Mouse (Mus musculus): ENCODE results near the gene Sh3rf3. TPM values are rescaled to one million over a fixed set of nuclear protein-coding genes. Genes with fewer than 3 reads are reported as not detected.

Gene Sh3rf3
- polyA plus RNA-seq, 1 experiment, result 9.6 TPM

- TF ChIP-seq POLR2A (IDR thresholded peaks at IDR 0.05; ENCODE audit: low read depth, low read length) (no peak), CTCF (IDR thresholded peaks at IDR 0.05; ENCODE audit: borderline replicate concordance, insufficient read depth, low read length) (no peak)
- H3K27ac ChIP-seq (ENCODE audit: insufficient read depth, low read length), result no peak overlapping the region
- H3K4me3 ChIP-seq (ENCODE audit: insufficient read depth, low read length), result peak overlapping the region; percentile 53
- peaks cover 9% of the 10 kb centered on the region; the same call in 1 of the 2 replicates for H3K4me1 ChIP-seq (ENCODE audit: control insufficient read depth, insufficient read depth, low read length)
Observed at GRCm38 (mm10) chr10:58813801-58814191, 637 bp downstream of the Sh3rf3 start.

DNA sequence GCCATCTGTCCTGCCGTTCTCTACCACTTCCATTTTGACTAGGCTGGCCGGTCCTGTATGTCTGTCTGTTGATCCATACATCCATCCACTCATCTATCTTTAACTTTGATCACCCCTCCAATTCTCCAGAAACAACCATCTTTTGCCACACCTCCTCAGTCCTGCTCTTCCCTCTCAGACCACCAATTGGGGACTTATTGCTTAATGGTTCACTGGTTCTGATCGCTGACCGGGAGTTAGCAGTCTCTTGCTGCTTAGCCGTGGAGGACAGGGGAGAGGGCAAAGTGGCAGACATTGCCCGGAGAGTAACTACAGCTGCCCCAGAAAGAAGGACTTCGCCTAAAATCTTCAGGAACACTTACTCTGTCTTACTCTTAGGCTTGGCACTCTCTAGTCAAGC is 1.3 kb downstream of the Sh3rf3 start:
- Histone ChIP-seq H3K27ac (ENCODE audit: insufficient read depth, low read length) (no peak overlapping the region), H3K4me1 (ENCODE audit: control insufficient read depth, insufficient read depth, low read length) (peaks cover 9% of the 10 kb centered on the region; the same call in 1 of the 2 replicates), H3K4me3 (ENCODE audit: insufficient read depth, low read length) (peak overlapping the region; percentile 53)
- TF ChIP-seq CTCF (IDR thresholded peaks at IDR 0.05; ENCODE audit: borderline replicate concordance, insufficient read depth, low read length) (no peak), POLR2A (IDR thresholded peaks at IDR 0.05; ENCODE audit: low read depth, low read length) (no peak)

GRCm38 (mm10) chr10:58824016-58824568 is 10.9 kb downstream of the Sh3rf3 start:
- Histone ChIP-seq H3K4me1 (ENCODE audit: control insufficient read depth, insufficient read depth, low read length) (no peaks in the 10 kb centered on the region), H3K4me3 (ENCODE audit: insufficient read depth, low read length) (no peak overlapping the region), H3K27ac (ENCODE audit: insufficient read depth, low read length) (no peak overlapping the region)
- TF ChIP-seq CTCF (IDR thresholded peaks at IDR 0.05; ENCODE audit: borderline replicate concordance, insufficient read depth, low read length) (no peak), POLR2A (IDR thresholded peaks at IDR 0.05; ENCODE audit: low read depth, low read length) (no peak)

DNA sequence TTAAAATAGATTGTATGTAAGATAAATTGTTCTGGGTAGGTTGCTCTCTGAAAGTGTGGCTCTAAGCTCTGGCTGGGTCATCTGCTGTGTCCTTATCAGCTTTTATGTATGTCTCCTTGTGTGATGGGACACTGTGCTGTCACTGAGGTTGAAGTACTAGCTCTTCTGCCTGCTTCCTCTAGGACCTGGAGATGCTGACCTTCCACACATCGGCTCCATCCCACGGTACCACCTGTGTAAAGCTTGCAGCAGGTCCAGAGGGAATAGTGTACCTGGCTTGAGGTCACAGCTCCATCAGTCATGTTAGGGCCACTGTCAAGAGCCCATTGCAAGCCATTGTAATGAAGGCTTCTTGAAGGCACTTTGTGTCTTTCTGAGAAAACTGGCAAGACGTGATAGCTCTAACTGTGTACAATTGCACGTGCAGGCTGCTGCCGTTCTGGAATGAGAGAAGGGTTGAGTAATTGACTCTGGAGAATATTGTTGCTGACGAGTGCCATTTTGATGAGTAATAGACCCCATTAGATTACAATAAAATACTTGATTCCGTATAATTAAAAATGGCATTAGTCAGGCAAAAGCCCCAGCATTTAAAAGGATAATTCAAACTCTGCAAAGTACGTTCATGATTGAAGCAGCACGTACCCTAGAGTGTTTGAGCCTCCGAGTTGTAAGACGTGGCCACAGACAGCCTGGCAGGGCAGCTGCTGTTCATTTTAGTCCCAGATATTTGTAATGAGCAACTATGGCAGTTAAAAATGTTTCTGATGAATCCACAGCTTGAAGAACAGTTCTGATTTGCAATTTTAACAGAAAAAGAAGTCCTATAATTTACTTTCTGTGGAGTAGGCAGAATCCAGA is 16.3 kb downstream of the Sh3rf3 start:
- H3K27ac ChIP-seq (ENCODE audit: insufficient read depth, low read length), result no peak overlapping the region
- H3K4me3 ChIP-seq (ENCODE audit: insufficient read depth, low read length), result no peak overlapping the region
- H3K4me1 ChIP-seq (ENCODE audit: control insufficient read depth, insufficient read depth, low read length), result peaks cover 4% of the 10 kb centered on the region; the same call in 1 of the 2 replicates
- TF ChIP-seq POLR2A (IDR thresholded peaks at IDR 0.05; ENCODE audit: low read depth, low read length), result no peak
- TF ChIP-seq CTCF (IDR thresholded peaks at IDR 0.05; ENCODE audit: borderline replicate concordance, insufficient read depth, low read length), result no peak

DNA sequence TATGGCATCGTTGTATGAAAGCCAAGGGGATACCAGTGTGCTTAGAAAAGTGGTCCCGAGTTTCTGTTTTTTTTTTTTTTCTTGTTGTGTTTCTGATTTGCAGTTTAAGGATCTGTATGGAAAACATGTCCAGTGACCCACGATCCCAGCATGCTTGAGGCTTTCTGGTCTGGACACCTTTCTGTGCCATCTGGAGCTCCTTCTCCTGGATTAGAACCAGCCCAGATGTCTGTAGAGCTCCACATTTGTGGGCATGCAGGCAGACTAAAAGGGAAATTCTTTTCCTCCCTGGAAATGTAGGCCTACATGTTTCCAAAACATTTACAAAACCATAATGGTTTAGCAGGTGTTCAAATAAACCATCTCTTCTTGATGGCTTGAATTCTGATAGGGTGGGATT is 20.0 kb downstream of the Sh3rf3 start:
- Histone ChIP-seq H3K4me1 (ENCODE audit: control insufficient read depth, insufficient read depth, low read length) (peaks cover 13% of the 10 kb centered on the region), H3K4me3 (ENCODE audit: insufficient read depth, low read length) (no peak overlapping the region), H3K27ac (ENCODE audit: insufficient read depth, low read length) (no peak overlapping the region)
- TF ChIP-seq CTCF (IDR thresholded peaks at IDR 0.05; ENCODE audit: borderline replicate concordance, insufficient read depth, low read length), result no peak
- TF ChIP-seq POLR2A (IDR thresholded peaks at IDR 0.05; ENCODE audit: low read depth, low read length), result no peak

DNA sequence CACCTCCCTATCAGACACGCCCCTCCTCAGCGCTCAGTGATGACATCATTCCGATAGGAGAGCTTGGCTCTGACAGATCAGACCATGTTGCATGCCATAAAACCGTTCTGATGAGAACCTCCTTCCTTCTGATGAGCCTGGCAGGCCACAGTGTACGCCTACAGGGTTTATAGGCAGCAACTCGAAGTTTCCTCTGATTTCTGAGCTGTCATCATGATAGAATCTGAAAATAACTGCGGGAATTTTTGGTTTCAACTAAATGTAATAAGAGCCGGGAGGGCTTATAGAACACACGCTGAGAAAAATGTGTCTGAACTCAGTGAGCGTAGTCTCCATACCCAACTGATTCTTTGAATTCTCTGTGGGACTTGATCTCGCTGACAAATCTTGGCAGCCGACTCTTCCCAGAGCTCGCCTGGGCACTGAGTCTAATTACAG is 20.6 kb downstream of the Sh3rf3 start:
- no peak overlapping the region for H3K4me3 ChIP-seq (ENCODE audit: insufficient read depth, low read length)
- peaks cover 13% of the 10 kb centered on the region for H3K4me1 ChIP-seq (ENCODE audit: control insufficient read depth, insufficient read depth, low read length)
- no peak for TF ChIP-seq CTCF (IDR thresholded peaks at IDR 0.05; ENCODE audit: borderline replicate concordance, insufficient read depth, low read length)
- no peak for TF ChIP-seq POLR2A (IDR thresholded peaks at IDR 0.05; ENCODE audit: low read depth, low read length)
- H3K27ac ChIP-seq (ENCODE audit: insufficient read depth, low read length), result no peak overlapping the region

DNA sequence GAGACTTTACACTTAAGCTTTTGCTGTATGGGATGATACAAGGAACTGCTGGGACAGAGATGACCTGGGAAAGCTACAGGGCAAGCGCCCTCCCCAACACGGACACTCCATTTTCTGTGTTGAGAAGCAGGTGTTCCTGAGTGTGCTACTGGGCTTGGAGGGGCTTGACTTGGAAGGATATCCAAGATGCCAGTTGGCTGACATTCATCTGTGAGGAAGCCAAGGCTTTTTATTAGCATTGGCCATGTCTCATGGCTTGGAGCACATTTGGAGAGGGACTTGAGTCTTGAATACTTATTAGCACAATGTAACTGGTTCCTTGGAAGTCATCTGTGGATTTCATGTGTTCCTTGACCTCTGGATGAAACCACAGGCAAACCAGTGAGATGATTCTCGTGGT is 23.2 kb downstream of the Sh3rf3 start:
- Histone ChIP-seq H3K4me3 (ENCODE audit: insufficient read depth, low read length) (no peak overlapping the region), H3K27ac (ENCODE audit: insufficient read depth, low read length) (peak overlapping the region; percentile 42; the same call in 1 of the 2 replicates), H3K4me1 (ENCODE audit: control insufficient read depth, insufficient read depth, low read length) (peaks cover 8% of the 10 kb centered on the region)
- TF ChIP-seq CTCF (IDR thresholded peaks at IDR 0.05; ENCODE audit: borderline replicate concordance, insufficient read depth, low read length) (no peak), POLR2A (IDR thresholded peaks at IDR 0.05; ENCODE audit: low read depth, low read length) (no peak)

DNA sequence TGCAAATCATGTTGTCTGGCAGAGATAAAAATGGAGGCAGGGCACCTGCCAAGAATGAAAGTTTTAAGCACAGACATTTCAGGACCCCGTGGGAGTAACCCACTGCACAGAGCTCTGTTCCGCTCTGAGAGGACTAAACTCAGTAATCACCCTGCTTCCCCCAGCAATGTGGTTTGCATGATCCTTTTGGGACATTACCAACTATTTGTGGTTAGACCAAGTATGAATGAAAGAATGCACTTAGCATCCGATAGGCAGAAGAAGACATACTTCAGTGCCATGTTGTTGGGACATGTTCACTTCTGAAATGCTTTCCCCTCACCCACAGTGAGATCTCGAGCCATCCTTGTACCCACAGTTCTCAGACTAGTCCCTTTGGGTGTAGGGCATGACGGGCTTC is 24.3 kb downstream of the Sh3rf3 start:
- no peak overlapping the region for H3K4me3 ChIP-seq (ENCODE audit: insufficient read depth, low read length)

GRCm38 (mm10) chr10:58841945-58842344 is 28.8 kb downstream of the Sh3rf3 start:
- Histone ChIP-seq H3K4me1 (ENCODE audit: control insufficient read depth, insufficient read depth, low read length) (peaks cover 1% of the 10 kb centered on the region; the same call in 1 of the 2 replicates), H3K4me3 (ENCODE audit: insufficient read depth, low read length) (no peak overlapping the region), H3K27ac (ENCODE audit: insufficient read depth, low read length) (no peak overlapping the region)
- no peak for TF ChIP-seq CTCF (IDR thresholded peaks at IDR 0.05; ENCODE audit: borderline replicate concordance, insufficient read depth, low read length)
- no peak for TF ChIP-seq POLR2A (IDR thresholded peaks at IDR 0.05; ENCODE audit: low read depth, low read length)

More for the DNA sequence above, 24.3 kb downstream of the Sh3rf3 start:
- H3K27ac ChIP-seq (ENCODE audit: insufficient read depth, low read length), result peak overlapping the region; percentile 45
- TF ChIP-seq CTCF (IDR thresholded peaks at IDR 0.05; ENCODE audit: borderline replicate concordance, insufficient read depth, low read length), result no peak
- no peak for TF ChIP-seq POLR2A (IDR thresholded peaks at IDR 0.05; ENCODE audit: low read depth, low read length)
- H3K4me1 ChIP-seq (ENCODE audit: control insufficient read depth, insufficient read depth, low read length), result peaks cover 8% of the 10 kb centered on the region

GRCm38 (mm10) chr10:58843100-58843499 is 29.9 kb downstream of the Sh3rf3 start:
- peak overlapping the region; percentile 8; the same call in 1 of the 2 replicates for H3K27ac ChIP-seq (ENCODE audit: insufficient read depth, low read length)
- H3K4me1 ChIP-seq (ENCODE audit: control insufficient read depth, insufficient read depth, low read length), result no peaks in the 10 kb centered on the region
- no peak overlapping the region for H3K4me3 ChIP-seq (ENCODE audit: insufficient read depth, low read length)
- no peak for TF ChIP-seq CTCF (IDR thresholded peaks at IDR 0.05; ENCODE audit: borderline replicate concordance, insufficient read depth, low read length)
- TF ChIP-seq POLR2A (IDR thresholded peaks at IDR 0.05; ENCODE audit: low read depth, low read length), result no peak
